Mouse (Mus musculus): ENCODE measurements around the gene Slc7a10. TPM values are rescaled to one million over a fixed set of nuclear protein-coding genes. Genes with fewer than 3 reads are reported as not detected.

Slc7a10 gene
- polyA plus RNA-seq, 1 experiment: not detected

DNA sequence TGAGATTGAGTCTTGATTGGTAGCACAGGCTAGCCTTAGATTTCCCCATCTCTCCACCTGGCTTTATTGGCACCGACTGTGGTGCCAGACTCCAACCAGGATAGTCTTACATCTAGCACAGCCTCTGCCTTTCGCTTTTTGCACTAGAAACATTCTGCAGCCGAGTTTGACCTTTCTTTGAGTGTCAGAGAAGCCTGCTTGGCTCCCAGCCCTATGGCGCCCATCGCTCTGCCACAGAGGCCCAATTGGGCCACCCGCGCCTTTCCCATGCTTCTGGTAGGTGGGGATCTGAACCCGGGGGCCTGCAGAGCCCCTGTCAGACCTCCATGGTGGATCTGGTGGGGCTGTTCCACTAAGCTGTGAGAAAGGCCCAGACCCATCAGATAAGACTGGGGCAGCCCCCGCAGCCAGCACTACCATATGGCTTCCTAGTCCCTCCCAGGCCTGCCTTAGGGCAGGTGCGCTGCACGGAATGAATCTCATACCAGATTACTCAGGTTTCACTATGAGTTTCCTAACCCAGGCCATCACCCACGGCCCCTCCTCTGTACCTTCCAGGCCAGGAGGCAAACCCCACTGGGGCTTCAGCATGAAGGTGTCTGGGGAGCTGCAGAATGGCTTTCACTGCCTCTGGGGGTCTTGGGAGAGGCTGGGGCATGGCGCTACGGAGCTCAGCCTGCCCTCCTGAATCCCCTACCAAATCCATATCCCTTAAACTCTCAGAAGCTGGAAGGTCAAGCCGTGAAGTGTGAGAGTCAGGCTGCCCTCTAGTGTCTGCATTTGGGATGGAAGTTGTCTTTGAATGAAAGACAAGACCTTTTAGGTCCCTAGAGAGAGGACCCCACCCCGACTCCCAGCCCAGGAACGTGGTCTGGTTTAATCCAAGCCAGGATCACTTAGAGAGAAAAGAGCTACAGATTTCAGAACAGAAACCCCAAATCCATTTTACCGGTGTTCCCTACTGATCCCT lies 9.5 kb upstream of the Slc7a10 start:
- Histone ChIP-seq H3K36me3 (ENCODE audit: control insufficient read depth, insufficient read depth) (no peaks in the 10 kb centered on the region), H3K79me2 (ENCODE audit: control insufficient read depth, insufficient read depth) (no peaks in the 10 kb centered on the region), H3K4me3 (ENCODE audit: insufficient read depth, poor library complexity, severe bottlenecking) (no peak overlapping the region), H3K27me3 (ENCODE audit: control insufficient read depth, insufficient read depth, insufficient read length) (peaks cover 7% of the 10 kb centered on the region), H3ac (ENCODE audit: control insufficient read depth, insufficient read length, low read depth) (no peak overlapping the region), H3K79me3 (ENCODE audit: low read depth) (no peaks in the 10 kb centered on the region)
- TF ChIP-seq MYOG (IDR thresholded peaks at IDR 0.05; ENCODE audit: control insufficient read depth, extremely low read depth, insufficient read length): no peak
- TF ChIP-seq CTCF (IDR thresholded peaks at IDR 0.05; ENCODE audit: control insufficient read depth, insufficient read depth, insufficient read length): peak; percentile 22
- TF ChIP-seq CEBPB (IDR thresholded peaks at IDR 0.05; ENCODE audit: low read depth): no peak
- no peak for TF ChIP-seq MAX (IDR thresholded peaks at IDR 0.05)
- TF ChIP-seq FOSL1 (IDR thresholded peaks at IDR 0.05; ENCODE audit: insufficient read depth, low read length, poor library complexity, severe bottlenecking): no peak
- no peak for TF ChIP-seq MYOD1 (IDR thresholded peaks at IDR 0.05; ENCODE audit: control insufficient read depth, insufficient read length, low read depth)

DNA sequence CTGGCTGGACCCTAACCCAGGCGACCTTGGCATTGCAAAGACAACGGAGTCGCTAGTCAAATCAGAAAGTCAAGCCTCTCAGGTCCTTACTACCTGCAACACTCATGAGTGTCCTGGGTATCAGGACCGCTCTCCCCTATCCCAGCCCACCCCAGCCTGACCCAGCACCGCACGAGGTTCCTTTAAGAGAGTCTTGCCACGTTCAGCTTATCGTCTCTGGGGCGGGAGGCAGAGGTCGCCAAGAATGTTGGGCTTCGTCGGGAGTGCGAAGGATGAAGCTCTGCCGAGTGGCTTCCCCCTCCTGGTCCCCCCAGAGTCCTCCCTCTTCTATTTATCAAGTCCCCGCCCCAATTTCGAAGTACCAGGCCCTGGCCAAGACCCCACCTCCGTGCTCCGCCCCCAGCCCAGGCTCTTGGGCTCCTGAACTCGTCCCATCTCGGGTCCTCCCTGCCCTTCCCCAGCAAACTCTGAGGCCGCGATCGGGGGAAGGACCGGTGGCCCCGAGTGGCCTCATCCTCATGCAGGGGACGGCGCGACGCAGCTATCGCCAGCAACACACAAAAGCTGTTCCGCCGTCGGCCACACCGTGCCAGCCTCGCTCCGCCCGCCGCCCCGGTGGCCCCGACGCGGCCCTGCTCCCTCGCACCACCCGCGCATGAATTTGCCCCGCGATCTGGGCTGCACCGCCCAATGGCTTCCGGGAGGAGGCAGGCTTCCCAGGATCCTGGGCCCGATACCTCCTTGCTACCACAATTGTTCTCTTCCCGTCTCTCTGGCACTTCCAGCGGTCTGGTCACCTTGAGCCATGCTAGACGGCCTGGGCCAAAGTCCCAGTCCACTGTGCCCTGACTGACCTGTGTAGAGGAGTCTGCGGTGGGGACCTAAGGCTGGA lies 1.1 kb upstream of the Slc7a10 start:
- H3K79me2 ChIP-seq (ENCODE audit: control insufficient read depth, insufficient read depth): no peaks in the 10 kb centered on the region
- no peaks in the 10 kb centered on the region for H3K79me3 ChIP-seq (ENCODE audit: low read depth)
- no peak overlapping the region for H3ac ChIP-seq (ENCODE audit: control insufficient read depth, insufficient read length, low read depth)
- TF ChIP-seq MAX (IDR thresholded peaks at IDR 0.05) (no peak), USF1 (IDR thresholded peaks at IDR 0.05; ENCODE audit: low read depth) (no peak), CEBPB (IDR thresholded peaks at IDR 0.05; ENCODE audit: low read depth) (no peak), MYOG (IDR thresholded peaks at IDR 0.05; ENCODE audit: control insufficient read depth, extremely low read depth, insufficient read length) (no peak), CTCF (IDR thresholded peaks at IDR 0.05; ENCODE audit: control insufficient read depth, insufficient read depth, insufficient read length) (no peak)
- H3K36me3 ChIP-seq (ENCODE audit: control insufficient read depth, insufficient read depth): no peaks in the 10 kb centered on the region
- H3K4me3 ChIP-seq (ENCODE audit: insufficient read depth, poor library complexity, severe bottlenecking): no peak overlapping the region
- H3K27me3 ChIP-seq (ENCODE audit: control insufficient read depth, insufficient read depth, insufficient read length): peaks cover 49% of the 10 kb centered on the region

DNA sequence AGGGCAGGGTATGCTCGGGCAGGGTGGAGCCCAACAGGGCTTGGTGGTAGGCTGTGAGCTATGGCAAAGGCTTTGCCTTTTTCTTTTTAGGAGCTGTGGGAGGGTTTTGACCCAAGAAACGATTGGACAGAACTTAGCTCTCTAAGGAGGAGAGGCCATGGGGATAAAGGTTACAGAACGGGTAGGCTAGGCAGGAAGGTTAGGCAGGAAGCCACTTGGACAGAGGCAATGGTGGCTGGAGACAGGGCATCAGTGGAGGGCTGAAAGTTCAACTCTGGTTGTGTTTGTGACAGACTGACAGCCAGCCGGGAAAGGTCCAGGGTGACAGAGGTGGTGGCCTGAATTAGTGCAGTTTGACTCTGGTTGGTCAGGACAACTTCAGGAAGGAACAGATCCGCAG lies 3.5 kb downstream of the Slc7a10 start:
- Histone ChIP-seq H3K79me3 (ENCODE audit: low read depth) (no peaks in the 10 kb centered on the region), H3K27me3 (ENCODE audit: control insufficient read depth, insufficient read depth, insufficient read length) (peaks cover 84% of the 10 kb centered on the region), H3K36me3 (ENCODE audit: control insufficient read depth, insufficient read depth) (no peaks in the 10 kb centered on the region), H3K4me3 (ENCODE audit: insufficient read depth, poor library complexity, severe bottlenecking) (no peak overlapping the region), H3K79me2 (ENCODE audit: control insufficient read depth, insufficient read depth) (no peaks in the 10 kb centered on the region), H3ac (ENCODE audit: control insufficient read depth, insufficient read length, low read depth) (no peak overlapping the region)
- TF ChIP-seq MAX (IDR thresholded peaks at IDR 0.05) (no peak), MYOD1 (IDR thresholded peaks at IDR 0.05; ENCODE audit: control insufficient read depth, insufficient read length, low read depth) (no peak), USF1 (IDR thresholded peaks at IDR 0.05; ENCODE audit: low read depth) (no peak), CEBPB (IDR thresholded peaks at IDR 0.05; ENCODE audit: low read depth) (no peak), MYOG (IDR thresholded peaks at IDR 0.05; ENCODE audit: control insufficient read depth, extremely low read depth, insufficient read length) (no peak), CTCF (IDR thresholded peaks at IDR 0.05; ENCODE audit: control insufficient read depth, insufficient read depth, insufficient read length) (no peak), FOSL1 (IDR thresholded peaks at IDR 0.05; ENCODE audit: insufficient read depth, low read length, poor library complexity, severe bottlenecking) (no peak)

DNA sequence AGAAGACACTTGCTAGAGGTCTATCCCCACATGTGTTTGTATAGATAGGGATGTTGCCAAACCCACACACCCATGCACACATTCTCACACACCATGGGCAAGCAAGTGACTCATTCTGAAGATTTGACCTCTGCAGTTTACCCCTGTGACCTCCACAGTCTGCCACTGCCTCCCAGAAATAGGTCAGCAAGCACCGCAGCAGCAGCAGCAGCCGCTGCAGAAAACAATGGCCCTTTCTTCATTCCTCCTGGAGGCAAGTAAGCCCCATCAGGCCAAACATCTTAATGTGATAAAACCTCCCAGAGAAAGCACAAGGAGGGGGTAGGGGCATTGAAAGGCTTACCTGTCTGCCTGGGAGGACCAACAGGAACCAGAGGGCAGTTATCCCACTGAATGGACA lies 5.1 kb downstream of the Slc7a10 start:
- Histone ChIP-seq H3K36me3 (ENCODE audit: control insufficient read depth, insufficient read depth) (no peaks in the 10 kb centered on the region), H3K79me3 (ENCODE audit: low read depth) (no peaks in the 10 kb centered on the region), H3K27me3 (ENCODE audit: control insufficient read depth, insufficient read depth, insufficient read length) (peaks cover 82% of the 10 kb centered on the region), H3K4me3 (ENCODE audit: insufficient read depth, poor library complexity, severe bottlenecking) (no peak overlapping the region), H3ac (ENCODE audit: control insufficient read depth, insufficient read length, low read depth) (no peak overlapping the region), H3K79me2 (ENCODE audit: control insufficient read depth, insufficient read depth) (no peaks in the 10 kb centered on the region)
- no peak for TF ChIP-seq FOSL1 (IDR thresholded peaks at IDR 0.05; ENCODE audit: insufficient read depth, low read length, poor library complexity, severe bottlenecking)
- no peak for TF ChIP-seq CEBPB (IDR thresholded peaks at IDR 0.05; ENCODE audit: low read depth)
- no peak for TF ChIP-seq MYOD1 (IDR thresholded peaks at IDR 0.05; ENCODE audit: control insufficient read depth, insufficient read length, low read depth)
- TF ChIP-seq MYOG (IDR thresholded peaks at IDR 0.05; ENCODE audit: control insufficient read depth, extremely low read depth, insufficient read length): no peak
- no peak for TF ChIP-seq USF1 (IDR thresholded peaks at IDR 0.05; ENCODE audit: low read depth)
- no peak for TF ChIP-seq MAX (IDR thresholded peaks at IDR 0.05)
- TF ChIP-seq CTCF (IDR thresholded peaks at IDR 0.05; ENCODE audit: control insufficient read depth, insufficient read depth, insufficient read length): no peak

DNA sequence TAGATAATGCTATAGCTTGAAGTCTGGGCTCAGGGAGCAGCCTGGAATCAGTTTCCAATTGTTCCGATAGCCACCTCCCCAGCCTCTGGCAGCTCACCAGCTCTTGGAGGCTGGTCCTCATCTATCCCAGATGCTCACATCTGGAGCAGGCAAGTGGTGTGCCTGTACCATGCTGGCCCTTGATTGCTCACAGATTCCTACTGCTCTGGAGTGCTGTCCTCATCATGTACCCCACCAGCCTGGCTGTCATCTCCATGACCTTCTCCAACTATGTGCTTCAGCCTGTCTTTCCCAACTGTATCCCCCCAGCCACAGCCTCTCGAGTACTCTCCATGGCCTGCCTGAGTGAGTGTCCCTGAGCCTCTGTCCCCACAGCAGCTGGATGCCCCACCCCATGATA lies 10.8 kb downstream of the Slc7a10 start:
- Histone ChIP-seq H3ac (ENCODE audit: control insufficient read depth, insufficient read length, low read depth) (no peak overlapping the region), H3K79me3 (ENCODE audit: low read depth) (no peaks in the 10 kb centered on the region), H3K36me3 (ENCODE audit: control insufficient read depth, insufficient read depth) (no peaks in the 10 kb centered on the region), H3K4me3 (ENCODE audit: insufficient read depth, poor library complexity, severe bottlenecking) (no peak overlapping the region), H3K79me2 (ENCODE audit: control insufficient read depth, insufficient read depth) (no peaks in the 10 kb centered on the region), H3K27me3 (ENCODE audit: control insufficient read depth, insufficient read depth, insufficient read length) (peaks cover 86% of the 10 kb centered on the region)
- TF ChIP-seq MYOD1 (IDR thresholded peaks at IDR 0.05; ENCODE audit: control insufficient read depth, insufficient read length, low read depth): no peak
- TF ChIP-seq FOSL1 (IDR thresholded peaks at IDR 0.05; ENCODE audit: insufficient read depth, low read length, poor library complexity, severe bottlenecking): no peak
- no peak for TF ChIP-seq CEBPB (IDR thresholded peaks at IDR 0.05; ENCODE audit: low read depth)
- TF ChIP-seq MAX (IDR thresholded peaks at IDR 0.05): no peak
- no peak for TF ChIP-seq USF1 (IDR thresholded peaks at IDR 0.05; ENCODE audit: low read depth)
- TF ChIP-seq MYOG (IDR thresholded peaks at IDR 0.05; ENCODE audit: control insufficient read depth, extremely low read depth, insufficient read length): no peak
- no peak for TF ChIP-seq CTCF (IDR thresholded peaks at IDR 0.05; ENCODE audit: control insufficient read depth, insufficient read depth, insufficient read length)
